Mouse (Mus musculus) embryonic facial prominence, embryonic 10.5 days (tissue): ENCODE measurements around the gene Epdr1. TPM values are rescaled to one million over a fixed set of nuclear protein-coding genes. Genes with fewer than 3 reads are reported as not detected.
"Not testable (repeated sequence)": the region's sequence is repeated elsewhere in the genome, so short reads cannot be mapped to it uniquely, and the experiment has no call there.

ENCODE experiments used
- DNase-seq: peaks from one replicate; pipeline ENCODE4 v3.0.0-alpha.2; 2017; ENCODE audit warnings: low spot score
- H3K27ac ChIP-seq: fragments of 300-500 bp; sonication (generic); replicated peaks from 2 replicates; pipeline ENCODE4 v1.5.1; 2016; ENCODE audit warnings: mild to moderate bottlenecking
- H3K27me3 ChIP-seq: fragments of 300-500 bp; sonication (generic); replicated peaks from 2 replicates; pipeline ENCODE4 v1.6.1; 2016; ENCODE audit warnings: low read depth, mild to moderate bottlenecking; ENCODE audit not compliant: poor library complexity, severe bottlenecking
- H3K36me3 ChIP-seq: fragments of 300-500 bp; sonication (generic); replicated peaks from 2 replicates; pipeline ENCODE4 v1.6.1; 2016; ENCODE audit warnings: mild to moderate bottlenecking, moderate library complexity
- H3K4me1 ChIP-seq: fragments of 300-500 bp; sonication (generic); 2 replicates; pipeline ENCODE4 v1.6.1; 2016
- H3K4me3 ChIP-seq: fragments of 300-500 bp; sonication (generic); 2 replicates; pipeline ENCODE4 v1.5.1; 2016; ENCODE audit warnings: mild to moderate bottlenecking, moderate library complexity
- H3K9me3 ChIP-seq: fragments of 300-500 bp; sonication (generic); 2 replicates; pipeline ENCODE4 v1.6.1; 2016; ENCODE audit warnings: mild to moderate bottlenecking
- WGBS: fragments of 180-500 bp; shearing (Covaris S2); methylation state at CpG from one replicate; pipeline ENCODE4 v1.1.7; 2016; 5-methylcytosine and 5-hydroxymethylcytosine counted together
- polyA plus RNA-seq: library from polyadenylated mRNA; unstranded; fragments of >200 nt; fragmentation: Nextera tagmentation; extraction: Ambion mirVana; gene quantifications from 2 replicates; pipeline ENCODE4 v1.2.1, GENCODE M21; 2016

Gene Epdr1
- polyA plus RNA-seq, 1 experiment from 2014 or later, result 12.1 TPM

GRCm38 (mm10) chr13:19595141-19595540 is 24.6 kb downstream of the Epdr1 start:
- no peak overlapping the region for H3K27ac ChIP-seq
- DNase-seq, result no peak
- no peaks in the 10 kb centered on the region for H3K36me3 ChIP-seq
- H3K4me3 ChIP-seq, result no peak overlapping the region
- no peaks in the 10 kb centered on the region for H3K27me3 ChIP-seq
- 86% methylated on average over 1 of the region's 1 CpGs for WGBS
- no peaks in the 10 kb centered on the region for H3K9me3 ChIP-seq
- H3K4me1 ChIP-seq, result no peaks in the 10 kb centered on the region

DNA sequence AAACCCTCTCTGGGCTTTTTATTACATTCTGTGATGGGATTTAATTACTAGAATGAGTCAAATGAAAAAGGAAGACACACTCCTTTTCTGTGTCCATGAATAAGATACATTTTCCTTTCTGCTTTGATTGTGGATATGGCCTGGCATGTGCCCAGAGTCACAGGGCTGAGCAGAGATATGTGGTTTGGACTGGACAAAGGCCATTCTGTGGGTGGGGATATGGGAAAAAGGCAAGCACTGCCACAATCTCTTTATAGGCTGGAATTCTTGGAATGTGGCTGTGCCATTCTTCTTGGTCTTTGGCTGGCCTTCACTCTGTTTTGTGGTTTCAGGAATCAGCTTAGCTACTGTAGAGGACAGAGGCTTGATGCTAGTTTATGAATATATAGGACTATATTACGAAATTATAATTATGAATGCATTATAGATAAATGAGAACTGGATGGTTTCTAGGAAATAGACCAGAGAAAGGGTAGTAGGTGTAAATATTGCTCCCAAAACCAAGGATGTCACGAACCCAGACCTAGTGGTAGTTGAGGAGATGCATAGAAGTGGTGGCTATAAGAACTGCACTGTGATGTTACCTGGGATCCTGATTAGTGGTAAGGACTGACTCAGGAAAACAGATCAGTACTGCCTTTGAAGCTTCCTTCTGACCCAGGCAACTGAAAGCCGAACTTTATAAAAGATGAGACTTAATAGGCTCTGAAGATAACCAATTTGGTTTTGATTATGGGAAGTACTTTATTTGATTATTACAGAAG is 28.5 kb downstream of the Epdr1 start:
- no peak overlapping the region for H3K27ac ChIP-seq
- DNase-seq, result no peak
- no peaks in the 10 kb centered on the region for H3K4me1 ChIP-seq
- WGBS, result 89% methylated on average over 3 of the region's 3 CpGs
- H3K36me3 ChIP-seq, result no peaks in the 10 kb centered on the region
- H3K4me3 ChIP-seq, result no peak overlapping the region
- no peaks in the 10 kb centered on the region for H3K27me3 ChIP-seq
- H3K9me3 ChIP-seq, result no peaks in the 10 kb centered on the region

DNA sequence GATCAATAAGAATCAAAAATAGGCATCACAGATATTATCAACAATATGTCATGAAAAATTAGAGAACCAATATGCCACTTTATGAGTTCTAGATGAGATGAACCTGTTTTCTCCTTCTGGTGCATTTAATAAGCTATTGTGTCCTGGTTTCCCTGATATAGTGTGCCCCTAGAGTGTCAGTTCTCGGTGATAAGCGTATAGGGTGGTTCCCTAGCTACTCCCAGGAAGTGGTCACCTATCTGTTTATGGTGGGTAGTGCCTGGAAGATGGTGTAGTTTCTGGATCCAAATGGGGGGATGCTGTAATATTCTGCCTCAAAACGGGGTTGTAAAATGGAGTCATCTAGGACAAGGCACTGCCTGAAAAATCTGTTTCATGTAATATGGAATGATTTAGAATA is 43.8 kb downstream of the Epdr1 start:
- H3K9me3 ChIP-seq, result no peaks in the 10 kb centered on the region
- no peaks in the 10 kb centered on the region for H3K36me3 ChIP-seq
- H3K27ac ChIP-seq, result no peak overlapping the region
- DNase-seq, result no peak
- H3K4me1 ChIP-seq, result no peaks in the 10 kb centered on the region
- no peak overlapping the region for H3K4me3 ChIP-seq
- no peaks in the 10 kb centered on the region for H3K27me3 ChIP-seq
- 87% methylated on average over 3 of the region's 3 CpGs for WGBS

DNA sequence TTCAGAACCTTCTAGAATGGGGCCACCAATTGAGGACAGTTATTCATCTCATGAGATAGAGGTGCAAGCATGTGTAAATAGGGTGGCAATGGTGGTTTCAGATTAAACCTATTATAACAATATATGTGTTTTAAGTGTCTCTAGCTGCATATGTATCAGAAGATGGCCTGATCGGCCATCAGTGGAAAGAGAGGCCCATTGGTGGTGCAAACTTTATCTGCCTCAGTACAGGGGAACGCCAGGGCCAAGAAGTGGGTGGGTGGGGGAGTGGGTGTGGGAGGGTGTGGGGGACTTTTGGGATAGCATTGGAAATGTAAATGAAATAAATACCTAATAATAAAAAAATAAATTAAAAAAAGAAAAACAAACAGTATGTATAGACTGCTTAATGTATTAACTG is 45.0 kb downstream of the Epdr1 start:
- H3K36me3 ChIP-seq, DNase-seq, H3K4me3 ChIP-seq, H3K9me3 ChIP-seq, H3K4me1 ChIP-seq, H3K27me3 ChIP-seq, H3K27ac ChIP-seq: not testable (repeated sequence)
- WGBS, result 91% methylated on average over 2 of the region's 2 CpGs

DNA sequence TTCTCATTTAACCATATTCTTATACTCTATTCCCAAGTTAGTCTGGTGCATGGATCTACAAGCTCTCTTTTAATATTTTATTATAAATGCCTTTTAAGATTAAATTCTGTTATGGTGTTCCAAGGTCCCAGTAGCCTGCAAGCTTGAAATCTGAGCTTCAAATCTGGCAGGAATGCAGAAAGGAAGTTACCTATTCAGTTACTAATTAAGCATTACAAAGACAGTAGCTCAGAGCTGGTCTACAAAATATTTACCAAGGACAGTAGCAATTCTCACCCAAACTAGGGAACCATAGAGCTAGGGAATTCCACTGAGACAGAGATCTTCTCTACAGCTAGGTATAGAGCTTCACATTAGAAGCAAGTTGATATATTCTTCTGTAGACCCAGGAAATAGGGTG is 49.6 kb downstream of the Epdr1 start:
- not testable (repeated sequence) for DNase-seq, H3K36me3 ChIP-seq, H3K27ac ChIP-seq, H3K27me3 ChIP-seq, H3K4me1 ChIP-seq, H3K4me3 ChIP-seq, H3K9me3 ChIP-seq

GRCm38 (mm10) chr13:19562510-19562909 is 57.2 kb downstream of the Epdr1 start:
- WGBS, result 85% methylated on average over 1 of the region's 1 CpGs
- Histone ChIP-seq H3K4me1 (no peaks in the 10 kb centered on the region), H3K9me3 (no peaks in the 10 kb centered on the region), H3K27ac (no peak overlapping the region), H3K4me3 (no peak overlapping the region), H3K27me3 (no peaks in the 10 kb centered on the region), H3K36me3 (no peaks in the 10 kb centered on the region)
- DNase-seq, result no peak

DNA sequence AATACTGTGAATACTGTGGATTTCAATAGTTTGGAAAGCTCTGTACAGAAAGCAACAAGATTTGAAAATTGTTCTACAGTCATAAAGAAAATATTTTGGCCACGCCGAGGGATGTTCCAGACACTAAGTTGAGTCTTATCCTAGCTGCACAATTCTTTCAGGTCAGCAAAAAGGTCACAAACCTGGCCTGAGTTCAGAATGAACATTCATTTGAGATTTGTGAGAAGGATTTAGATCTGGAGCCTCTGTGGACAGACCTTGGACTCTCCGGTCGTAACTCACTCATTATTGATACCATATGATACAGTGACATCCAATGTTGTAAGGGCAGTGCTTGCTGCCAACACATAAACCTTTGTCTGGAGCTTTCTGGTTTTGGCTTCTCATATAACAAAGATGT is 64.3 kb downstream of the Epdr1 start:
- no peak for DNase-seq
- Histone ChIP-seq H3K4me1 (no peaks in the 10 kb centered on the region), H3K9me3 (no peaks in the 10 kb centered on the region), H3K36me3 (no peaks in the 10 kb centered on the region), H3K4me3 (no peak overlapping the region), H3K27me3 (no peaks in the 10 kb centered on the region), H3K27ac (no peak overlapping the region)
- 73% methylated on average over 4 of the region's 4 CpGs for WGBS

Other genes starting within 250 kb of the Epdr1 start
- gene Stard3nl, start 224.1 kb downstream of the Epdr1 start, polyA plus RNA-seq, result 102 and 104 TPM in 2 replicates
- 0.26 and 0.67 TPM in 2 replicates for gene Sfrp4, start 3.2 kb upstream of the Epdr1 start, polyA plus RNA-seq
- gene Nme8, start 77.9 kb upstream of the Epdr1 start, polyA plus RNA-seq, result not detected in 2 replicates
- 0.09 and 0.19 TPM in 2 replicates for gene Gpr141, start 204.3 kb upstream of the Epdr1 start, polyA plus RNA-seq